Mouse (Mus musculus) thymus, adult 2 months (tissue): ENCODE results near the gene Slc39a2.

Source experiments
- CTCF ChIP-seq: fragments of 200-500 bp; IDR thresholded peaks from 2 replicates; pipeline ENCODE4 v1.5.1; 2012; ENCODE audit warnings: mild to moderate bottlenecking, control low read depth, low read length, moderate library complexity, borderline replicate concordance; ENCODE audit not compliant: control insufficient read depth, poor library complexity, insufficient read depth; ENCODE audit errors: extremely low read depth
- POLR2A ChIP-seq: fragments of 200-500 bp; IDR thresholded peaks from 2 replicates; pipeline ENCODE4 v1.6.1; 2012; ENCODE audit warnings: mild to moderate bottlenecking, low read length, control low read depth, moderate library complexity; ENCODE audit not compliant: control insufficient read depth, poor library complexity, insufficient read depth; ENCODE audit errors: extremely low read depth

- TF ChIP-seq POLR2A (no peak), CTCF (no peak)
Measured at GRCm38 (mm10) chr14:51899351-51899750, 6.7 kb downstream of the Slc39a2 start.
